Comparison of ENCODE assay signal across 8 mouse cellular contexts in genomic region chr1:36030421-36030821, GRCm38 (mm10). TPM values are rescaled to one million over a fixed set of nuclear protein-coding genes. Genes with fewer than 3 reads are reported as not detected.
A peak's percentile ranks its signal among the peaks of the same experiment; 100 is the strongest.
DNase-seq lines count a peak whose midpoint lies in the region; ATAC-seq and TF ChIP-seq lines count a peak whose summit lies in the region.

No protein-coding gene starts in this region.

- H3K4me2 ChIP-seq in lung, embryonic 16.5 days (ENCODE audit: low read depth, low read length): no peak overlapping the region
- no peak overlapping the region for H3K4me2 ChIP-seq in stomach, postnatal 0 days (replicated peaks; ENCODE audit: low read depth)

- H3K27me3 ChIP-seq in C2C12 (ENCODE audit: control insufficient read depth, insufficient read depth, insufficient read length): no peaks in the 10 kb centered on the region
- H3K27me3 ChIP-seq in lung, embryonic 16.5 days (ENCODE audit: control insufficient read depth, insufficient read depth, low read depth, low read length): no peaks in the 10 kb centered on the region
- H3K27me3 ChIP-seq in stomach, postnatal 0 days (ENCODE audit: control insufficient read depth, insufficient read depth, low read length): no peaks in the 10 kb centered on the region

- H3ac ChIP-seq in C2C12 (ENCODE audit: control insufficient read depth, insufficient read length, low read depth): peak overlapping the region; percentile 43

- ATAC-seq in lung, embryonic 16.5 days (ENCODE audit: low read depth): peak; percentile 91
- ATAC-seq in stomach, postnatal 0 days (ENCODE audit: low FRiP score, low TSS enrichment): no peak; the same call in 1 of the 2 replicates

- H3K9me3 ChIP-seq in lung, embryonic 16.5 days (ENCODE audit: control insufficient read depth, low read length): no peaks in the 10 kb centered on the region
- H3K9me3 ChIP-seq in stomach, postnatal 0 days (ENCODE audit: control insufficient read depth, low read length): no peaks in the 10 kb centered on the region

- no peak for TF ChIP-seq EP300 in stomach, postnatal 0 days (optimal IDR thresholded peaks at IDR 0.05)

- 15% methylated on average over 10 of the region's 10 CpGs for WGBS in lung, embryonic 16.5 days
- WGBS in stomach, postnatal 0 days: 26% methylated on average over 10 of the region's 10 CpGs

- H3K9ac ChIP-seq in lung, embryonic 16.5 days (ENCODE audit: low read length): no peak overlapping the region
- H3K9ac ChIP-seq in stomach, postnatal 0 days (ENCODE audit: low read length): no peak overlapping the region

- H3K79me2 ChIP-seq in C2C12 (ENCODE audit: control insufficient read depth, insufficient read depth): no peaks in the 10 kb centered on the region

- H3K27ac ChIP-seq in lung, embryonic 16.5 days (ENCODE audit: low read length): peak overlapping the region; percentile 18; the same call in 1 of the 2 replicates
- no peak overlapping the region for H3K27ac ChIP-seq in stomach, postnatal 0 days (replicated peaks)

- no peaks in the 10 kb centered on the region for H3K79me3 ChIP-seq in C2C12 (ENCODE audit: low read depth)

- no peak for TF ChIP-seq CTCF in C2C12 (IDR thresholded peaks at IDR 0.05; ENCODE audit: control insufficient read depth, insufficient read depth, insufficient read length)
- TF ChIP-seq CTCF in stomach, postnatal 0 days (IDR thresholded peaks at IDR 0.05; ENCODE audit: low read depth): no peak

- no peaks in the 10 kb centered on the region for H3K36me3 ChIP-seq in C2C12 (ENCODE audit: control insufficient read depth, insufficient read depth)
- H3K36me3 ChIP-seq in lung, embryonic 16.5 days (ENCODE audit: control insufficient read depth, insufficient read depth, low read length): no peaks in the 10 kb centered on the region
- H3K36me3 ChIP-seq in stomach, postnatal 0 days (ENCODE audit: control insufficient read depth, insufficient read depth, low read length): no peaks in the 10 kb centered on the region

- peaks cover 8% of the 10 kb centered on the region for H3K4me1 ChIP-seq in lung, embryonic 16.5 days (replicated peaks; ENCODE audit: control insufficient read depth, insufficient read depth, low read length)
- H3K4me1 ChIP-seq in stomach, postnatal 0 days (replicated peaks; ENCODE audit: control insufficient read depth, insufficient read depth): no peaks in the 10 kb centered on the region

- peak; percentile 97 for DNase-seq in NIH3T3 (ENCODE audit: low read depth)
- peak; percentile 17 for DNase-seq in embryo, embryonic 11.5 days (ENCODE audit: low read depth, low spot score)
- peak; percentile 87 to 91 for DNase-seq in heart, adult 18-20 months
- peak; percentile 66 to 78 for DNase-seq in layer of hippocampus, adult 18-20 months (ENCODE audit: low spot score in 2 of 2)
- peak; percentile 26 for DNase-seq in stomach, postnatal 0 days (ENCODE audit: low spot score)
- DNase-seq in natural killer cell, adult 2 months (ENCODE audit: low spot score in 2 of 2): no peak

- peak overlapping the region; percentile 14 for H3K4me3 ChIP-seq in C2C12 (ENCODE audit: insufficient read depth, poor library complexity, severe bottlenecking)
- no peak overlapping the region for H3K4me3 ChIP-seq in lung, embryonic 16.5 days (ENCODE audit: low read length)
- no peak overlapping the region for H3K4me3 ChIP-seq in stomach, postnatal 0 days (ENCODE audit: low read depth, low read length)

TF ChIP-seq in C2C12, 6 proteins besides CTCF, POLR2A, EP300 and RAD21:
- no peak for TF ChIP-seq FOSL1 (IDR thresholded peaks at IDR 0.05; ENCODE audit: insufficient read depth, low read length, poor library complexity, severe bottlenecking)
- TF ChIP-seq MYOD1 (IDR thresholded peaks at IDR 0.05; ENCODE audit: control insufficient read depth, insufficient read length, low read depth): peak; percentile 66
- no peak for TF ChIP-seq CEBPB (IDR thresholded peaks at IDR 0.05; ENCODE audit: low read depth)
- TF ChIP-seq USF1 (IDR thresholded peaks at IDR 0.05; ENCODE audit: low read depth): no peak
- no peak for TF ChIP-seq MYOG (IDR thresholded peaks at IDR 0.05; ENCODE audit: control insufficient read depth, extremely low read depth, insufficient read length)
- peak; percentile 89 for TF ChIP-seq MAX (IDR thresholded peaks at IDR 0.05)

RNA-seq across cellular contexts. Expression of gene Hs6st1, which starts 37.8 kb away (rescaled TPM):
- polyA plus RNA-seq in C2C12 (2012; fragmentation: generic; extraction: Trizol): 45.0 TPM
- 10 to 100 TPM; 19.7 to 21.3 TPM for total RNA-seq in heart, adult 18-20 months (2021)
- total RNA-seq in layer of hippocampus, adult 18-20 months (2021): 10 to 100 TPM; 38.6 to 39.5 TPM
- 4.4 and 5.1 TPM in 2 replicates for polyA plus RNA-seq in lung, embryonic 16.5 days (2015; fragmentation: Nextera tagmentation; extraction: Ambion mirVana)
- polyA plus RNA-seq in stomach, postnatal 0 days (2015; fragmentation: Nextera tagmentation; extraction: Ambion mirVana): 5.7 and 6.8 TPM in 2 replicates

Comparison
In these comparisons a context has a peak if more than half of its experiments do, and no peak if none do; other contexts are left out.
1. DNase-seq: peak in NIH3T3 (single experiment), embryo, embryonic 11.5 days (single experiment), heart, adult 18-20 months (2 of 2), layer of hippocampus, adult 18-20 months (2 of 2) and stomach, postnatal 0 days (single experiment); none in natural killer cell, adult 2 months (0 of 2).